Comparison of ENCODE assay signal across 23 mouse cellular contexts in genomic region chr7:130222633-130223354, GRCm38 (mm10).
A peak's percentile ranks its signal among the peaks of the same experiment; 100 is the strongest.
DNase-seq lines count a peak whose midpoint lies in the region; ATAC-seq and TF ChIP-seq lines count a peak whose summit lies in the region.
"Had no signal": no experiment of that assay in that cellular context is flagged by ENCODE, and none has a peak within 500 bp of the region (broad histone marks: within the 10 kb centered on the region; RNA-seq: fewer than 3 reads in every experiment).

No protein-coding gene starts in this region.

- no peak for TF ChIP-seq CTCF in liver, postnatal 0 days (IDR thresholded peaks at IDR 0.05; ENCODE audit: low read depth)

- peaks cover 21% of the 10 kb centered on the region for H3K36me3 ChIP-seq in embryonic facial prominence, embryonic 14.5 days (ENCODE audit: control insufficient read depth, insufficient read depth, low read length)
- H3K36me3 ChIP-seq in embryonic facial prominence, embryonic 10.5 days (replicated peaks), result peaks cover 48% of the 10 kb centered on the region
- H3K36me3 ChIP-seq in intestine, embryonic 14.5 days (ENCODE audit: control insufficient read depth, insufficient read depth, low read length), result peaks cover 40% of the 10 kb centered on the region
- H3K36me3 ChIP-seq in liver, embryonic 11.5 days (ENCODE audit: control insufficient read depth, insufficient read depth, low read length), result no peaks in the 10 kb centered on the region
- no peaks in the 10 kb centered on the region for H3K36me3 ChIP-seq in liver, postnatal 0 days (replicated peaks; ENCODE audit: insufficient read depth, low read length)
- peaks cover 2% of the 10 kb centered on the region for H3K36me3 ChIP-seq in forebrain, embryonic 12.5 days (replicated peaks)
- H3K36me3 ChIP-seq: hindbrain, embryonic 15.5 days; neural tube, embryonic 15.5 days had no signal

- no peak overlapping the region for H3K4me2 ChIP-seq in embryonic facial prominence, embryonic 14.5 days (ENCODE audit: low read depth, low read length)
- H3K4me2 ChIP-seq in intestine, embryonic 14.5 days (ENCODE audit: low read length), result no peak overlapping the region
- H3K4me2 ChIP-seq in liver, embryonic 11.5 days, result no peak overlapping the region
- no peak overlapping the region for H3K4me2 ChIP-seq in liver, postnatal 0 days (ENCODE audit: low read depth, low read length)
- no peak overlapping the region for H3K4me2 ChIP-seq in forebrain, embryonic 12.5 days
- H3K4me2 ChIP-seq: heart, embryonic 11.5 days; neural tube, embryonic 15.5 days had no signal

- H3K4me1 ChIP-seq in embryonic facial prominence, embryonic 14.5 days (ENCODE audit: control insufficient read depth, insufficient read depth, low read length), result peaks cover 8% of the 10 kb centered on the region; the same call in 1 of the 2 replicates
- peaks cover 37% of the 10 kb centered on the region for H3K4me1 ChIP-seq in embryonic facial prominence, embryonic 10.5 days
- H3K4me1 ChIP-seq in intestine, embryonic 14.5 days (replicated peaks; ENCODE audit: control insufficient read depth, insufficient read depth, low read length), result peaks cover 14% of the 10 kb centered on the region
- peaks cover 3% of the 10 kb centered on the region; the same call in 1 of the 2 replicates for H3K4me1 ChIP-seq in liver, embryonic 11.5 days (replicated peaks; ENCODE audit: control insufficient read depth, insufficient read depth, low read length)
- peaks cover 26% of the 10 kb centered on the region for H3K4me1 ChIP-seq in liver, postnatal 0 days (ENCODE audit: insufficient read depth)
- peaks cover 49% of the 10 kb centered on the region for H3K4me1 ChIP-seq in forebrain, embryonic 12.5 days

- WGBS in embryonic facial prominence, embryonic 14.5 days, result 69% methylated on average over 8 of the region's 8 CpGs
- 80% methylated on average over 8 of the region's 8 CpGs for whole genome bisulfite sequencing in embryonic facial prominence, embryonic 10.5 days
- WGBS in intestine, embryonic 14.5 days, result 54% methylated on average over 8 of the region's 8 CpGs
- 67% methylated on average over 8 of the region's 8 CpGs for WGBS in liver, embryonic 11.5 days
- 59% methylated on average over 8 of the region's 8 CpGs for WGBS in liver, postnatal 0 days (ENCODE audit: insufficient replicate concordance)
- whole genome bisulfite sequencing in forebrain, embryonic 12.5 days, result 86% methylated on average over 8 of the region's 8 CpGs

- H3K27me3 ChIP-seq in embryonic facial prominence, embryonic 14.5 days (replicated peaks; ENCODE audit: control insufficient read depth, insufficient read depth, low read length), result no peaks in the 10 kb centered on the region
- no peaks in the 10 kb centered on the region for H3K27me3 ChIP-seq in embryonic facial prominence, embryonic 10.5 days (replicated peaks; ENCODE audit: low read depth, poor library complexity, severe bottlenecking)
- no peaks in the 10 kb centered on the region for H3K27me3 ChIP-seq in intestine, embryonic 14.5 days (replicated peaks; ENCODE audit: control insufficient read depth, insufficient read depth, low read length)
- H3K27me3 ChIP-seq in liver, embryonic 11.5 days (replicated peaks; ENCODE audit: control insufficient read depth, insufficient read depth, low read length), result no peaks in the 10 kb centered on the region
- H3K27me3 ChIP-seq in liver, postnatal 0 days (ENCODE audit: insufficient read depth, low read length), result no peaks in the 10 kb centered on the region
- H3K27me3 ChIP-seq in forebrain, embryonic 12.5 days, result peaks cover 3% of the 10 kb centered on the region; the same call in 1 of the 2 replicates
- H3K27me3 ChIP-seq: hindbrain, embryonic 15.5 days had no signal

- no peak overlapping the region; the same call in 1 of the 2 replicates for H3K27ac ChIP-seq in embryonic facial prominence, embryonic 14.5 days (replicated peaks; ENCODE audit: low read depth, low read length)
- no peak overlapping the region for H3K27ac ChIP-seq in embryonic facial prominence, embryonic 10.5 days (replicated peaks)
- no peak overlapping the region for H3K27ac ChIP-seq in intestine, embryonic 14.5 days (ENCODE audit: low read depth)
- no peak overlapping the region for H3K27ac ChIP-seq in liver, embryonic 11.5 days (ENCODE audit: low read depth, low read length)
- peak overlapping the region; percentile 82 for H3K27ac ChIP-seq in liver, postnatal 0 days (ENCODE audit: low read depth)
- no peak overlapping the region for H3K27ac ChIP-seq in forebrain, embryonic 12.5 days
- H3K27ac ChIP-seq: hindbrain, embryonic 15.5 days; neural tube, embryonic 15.5 days had no signal

- ATAC-seq in embryonic facial prominence, embryonic 14.5 days (ENCODE audit: low read depth), result peak; percentile 28; the same call in 1 of the 2 replicates
- ATAC-seq in intestine, embryonic 14.5 days (replicated peaks; ENCODE audit: low FRiP score, low TSS enrichment, low read depth), result 0 out of 2 replicates have a peak, but pooled peaks have one; percentile 44
- peak; percentile 40; the same call in 1 of the 2 replicates for ATAC-seq in liver, embryonic 11.5 days (replicated peaks; ENCODE audit: low FRiP score)
- peak; percentile 83 for ATAC-seq in liver, postnatal 0 days
- no peak for ATAC-seq in forebrain, embryonic 12.5 days (ENCODE audit: low FRiP score)
- ATAC-seq in cerebellum, adult (ENCODE audit: insufficient number of reproducible peaks, low FRiP score, low TSS enrichment), result no peak
- ATAC-seq: activated CD4-positive, CD25-positive, alpha-beta regulatory T cell, adult 4 months; forebrain, embryonic 16.5 days had no signal

- no peak for DNase-seq in embryonic facial prominence, embryonic 14.5 days (ENCODE audit: low spot score)
- DNase-seq in embryonic facial prominence, embryonic 10.5 days (ENCODE audit: low spot score), result no peak
- DNase-seq in intestine, embryonic 14.5 days (ENCODE audit: low spot score), result no peak
- DNase-seq in liver, embryonic 11.5 days (ENCODE audit: low spot score), result no peak
- peak; percentile 30 for DNase-seq in liver, postnatal 0 days
- no peak for DNase-seq in spleen, postnatal 4 days (ENCODE audit: low spot score in 2 of 2)
- DNase-seq: adrenal gland, adult 8-10 months; cerebellum, adult 2 months; cerebellum, postnatal 25 days; gastrocnemius, postnatal 10 days; heart, adult 11 months; kidney, adult 11 months; kidney, postnatal 10 days; layer of hippocampus, postnatal 36 days; lung, adult 2 months; lung, postnatal 4 days had no signal

- H3K9me3 ChIP-seq in embryonic facial prominence, embryonic 14.5 days (ENCODE audit: control insufficient read depth, low read length), result no peaks in the 10 kb centered on the region
- no peaks in the 10 kb centered on the region for H3K9me3 ChIP-seq in embryonic facial prominence, embryonic 10.5 days
- no peaks in the 10 kb centered on the region for H3K9me3 ChIP-seq in intestine, embryonic 14.5 days (ENCODE audit: control insufficient read depth, low read length)
- H3K9me3 ChIP-seq in liver, embryonic 11.5 days (ENCODE audit: control insufficient read depth, low read length), result no peaks in the 10 kb centered on the region
- no peaks in the 10 kb centered on the region for H3K9me3 ChIP-seq in liver, postnatal 0 days (ENCODE audit: low read length)
- no peaks in the 10 kb centered on the region for H3K9me3 ChIP-seq in forebrain, embryonic 12.5 days
- H3K9me3 ChIP-seq: hindbrain, embryonic 15.5 days; neural tube, embryonic 15.5 days had no signal

- no peak overlapping the region for H3K9ac ChIP-seq in embryonic facial prominence, embryonic 14.5 days (ENCODE audit: low read depth, low read length)
- no peak overlapping the region for H3K9ac ChIP-seq in intestine, embryonic 14.5 days (ENCODE audit: low read length)
- H3K9ac ChIP-seq in liver, embryonic 11.5 days (ENCODE audit: low read depth, low read length), result no peak overlapping the region
- no peak overlapping the region for H3K9ac ChIP-seq in liver, postnatal 0 days (replicated peaks)
- H3K9ac ChIP-seq in forebrain, embryonic 12.5 days, result no peak overlapping the region
- H3K9ac ChIP-seq: hindbrain, embryonic 15.5 days; neural tube, embryonic 15.5 days had no signal

- H3K4me3 ChIP-seq in embryonic facial prominence, embryonic 14.5 days (ENCODE audit: low read depth, low read length), result no peak overlapping the region
- no peak overlapping the region for H3K4me3 ChIP-seq in embryonic facial prominence, embryonic 10.5 days
- no peak overlapping the region for H3K4me3 ChIP-seq in intestine, embryonic 14.5 days (ENCODE audit: low read depth, low read length)
- H3K4me3 ChIP-seq in liver, embryonic 11.5 days (ENCODE audit: low read depth, low read length), result no peak overlapping the region
- H3K4me3 ChIP-seq in liver, postnatal 0 days (ENCODE audit: low read depth, low read length), result no peak overlapping the region
- no peak overlapping the region for H3K4me3 ChIP-seq in forebrain, embryonic 12.5 days (replicated peaks)
- H3K4me3 ChIP-seq: hindbrain, embryonic 15.5 days; neural tube, embryonic 15.5 days had no signal

- TF ChIP-seq EP300 in liver, postnatal 0 days (IDR thresholded peaks at IDR 0.05; ENCODE audit: low read depth), result peak; percentile 76

Comparison
In these comparisons a context has a peak if more than half of its experiments do, and no peak if none do; other contexts are left out.
1. ATAC-seq: peak in embryonic facial prominence, embryonic 14.5 days (single experiment), intestine, embryonic 14.5 days (single experiment), liver, embryonic 11.5 days (single experiment) and liver, postnatal 0 days (single experiment); none in forebrain, embryonic 12.5 days (single experiment) and cerebellum, adult (single experiment).